Mouse (Mus musculus): ENCODE measurements at regions not wholly inside any gene's neighbourhood (a gene's known extent, or its start where the extent isn't known, plus 50 kb on each side); places are given as distances from the start of the nearest gene placed in this dataset.

- Histone ChIP-seq H3K36me3 (replicated peaks; ENCODE audit: control insufficient read depth, insufficient read depth, low read depth) (no peaks in the 10 kb centered on the region), H3K4me1 (replicated peaks; ENCODE audit: control insufficient read depth in 2 of 2, insufficient read depth in 2 of 2, low read length in 1 of 2) (no peaks in the 10 kb centered on the region), H3K4me2 (ENCODE audit: low read depth) (no peak overlapping the region), H3K9me3 (ENCODE audit: control insufficient read depth, low read length) (no peaks in the 10 kb centered on the region), H3K9ac (replicated peaks) (no peak overlapping the region), H3K27ac (no peak overlapping the region), H3K4me3 (ENCODE audit: insufficient read depth in 1 of 2, low read depth in 2 of 2, low read length in 2 of 2) (no peak overlapping the region), H3K27me3 (ENCODE audit: control insufficient read depth, insufficient read depth, low read length) (no peaks in the 10 kb centered on the region)
- no peak for ATAC-seq (ENCODE audit: insufficient read depth)
- 53% methylated on average over 9 of the region's 9 CpGs for WGBS (ENCODE audit: insufficient replicate concordance)
- TF ChIP-seq EP300 (IDR thresholded peaks at IDR 0.05; ENCODE audit: low read depth), result no peak
- no peak for DNase-seq (ENCODE audit: low read depth in 3 of 3, low spot score in 3 of 3)
Observed at GRCm38 (mm10) chr1:77840672-77841071, 325.8 kb upstream of the Epha4 start.

GRCm38 (mm10) chr1:77832174-77832573 lies 317.3 kb upstream of the Epha4 start:
- H3K27ac ChIP-seq, result no peak overlapping the region
- 12% methylated on average over 2 of the region's 2 CpGs for WGBS (ENCODE audit: insufficient replicate concordance)
- no peaks in the 10 kb centered on the region for H3K36me3 ChIP-seq (replicated peaks; ENCODE audit: control insufficient read depth, insufficient read depth, low read depth)
- no peak overlapping the region for H3K4me2 ChIP-seq (ENCODE audit: low read depth)
- H3K9me3 ChIP-seq (ENCODE audit: control insufficient read depth, low read length), result no peaks in the 10 kb centered on the region
- ATAC-seq (ENCODE audit: insufficient read depth) (no peak), DNase-seq (ENCODE audit: low read depth in 3 of 3, low spot score in 3 of 3) (no peak)
- H3K4me1 ChIP-seq (replicated peaks; ENCODE audit: control insufficient read depth in 2 of 2, insufficient read depth in 2 of 2, low read length in 1 of 2), result no peaks in the 10 kb centered on the region
- no peaks in the 10 kb centered on the region for H3K27me3 ChIP-seq (ENCODE audit: control insufficient read depth, insufficient read depth, low read length)
- TF ChIP-seq EP300 (IDR thresholded peaks at IDR 0.05; ENCODE audit: low read depth), result no peak
- H3K9ac ChIP-seq (replicated peaks), result no peak overlapping the region
- no peak overlapping the region for H3K4me3 ChIP-seq (ENCODE audit: insufficient read depth in 1 of 2, low read depth in 2 of 2, low read length in 2 of 2)

GRCm38 (mm10) chr1:77824716-77825387 lies 310.0 kb upstream of the Epha4 start:
- ATAC-seq (ENCODE audit: insufficient read depth), result no peak
- TF ChIP-seq CTCF (IDR thresholded peaks at IDR 0.05; ENCODE audit: low read depth) (no peak), EP300 (IDR thresholded peaks at IDR 0.05; ENCODE audit: low read depth) (no peak)
- Histone ChIP-seq H3K4me3 (ENCODE audit: insufficient read depth in 1 of 2, low read depth in 2 of 2, low read length in 2 of 2) (no peak overlapping the region), H3K4me1 (replicated peaks; ENCODE audit: control insufficient read depth in 2 of 2, insufficient read depth in 2 of 2, low read length in 1 of 2) (no peaks in the 10 kb centered on the region), H3K27me3 (ENCODE audit: control insufficient read depth, insufficient read depth, low read length) (no peaks in the 10 kb centered on the region), H3K9me3 (ENCODE audit: control insufficient read depth, low read length) (no peaks in the 10 kb centered on the region), H3K27ac (no peak overlapping the region), H3K9ac (replicated peaks) (no peak overlapping the region), H3K36me3 (replicated peaks; ENCODE audit: control insufficient read depth, insufficient read depth, low read depth) (no peaks in the 10 kb centered on the region), H3K4me2 (ENCODE audit: low read depth) (no peak overlapping the region)
- DNase-seq (ENCODE audit: low read depth in 3 of 3, low spot score in 3 of 3), result no peak
- WGBS (ENCODE audit: insufficient replicate concordance), result 34% methylated on average over 5 of the region's 5 CpGs

- H3K27ac ChIP-seq, result no peak overlapping the region
- H3K36me3 ChIP-seq (replicated peaks; ENCODE audit: control insufficient read depth, insufficient read depth, low read depth), result no peaks in the 10 kb centered on the region
- H3K4me1 ChIP-seq (replicated peaks; ENCODE audit: control insufficient read depth in 2 of 2, insufficient read depth in 2 of 2, low read length in 1 of 2), result no peaks in the 10 kb centered on the region
- 26% methylated on average over 10 of the region's 10 CpGs for WGBS (ENCODE audit: insufficient replicate concordance)
- H3K4me3 ChIP-seq (ENCODE audit: insufficient read depth in 1 of 2, low read depth in 2 of 2, low read length in 2 of 2), result no peak overlapping the region
- TF ChIP-seq EP300 (IDR thresholded peaks at IDR 0.05; ENCODE audit: low read depth) (no peak), CTCF (IDR thresholded peaks at IDR 0.05; ENCODE audit: low read depth) (no peak)
- H3K9me3 ChIP-seq (ENCODE audit: control insufficient read depth, low read length), result no peaks in the 10 kb centered on the region
- no peaks in the 10 kb centered on the region for H3K27me3 ChIP-seq (ENCODE audit: control insufficient read depth, insufficient read depth, low read length)
- H3K9ac ChIP-seq (replicated peaks), result no peak overlapping the region
- DNase-seq (ENCODE audit: low read depth in 3 of 3, low spot score in 3 of 3), result no peak
- H3K4me2 ChIP-seq (ENCODE audit: low read depth), result no peak overlapping the region
- ATAC-seq (ENCODE audit: insufficient read depth), result no peak
Observed at GRCm38 (mm10) chr1:77823801-77824687, 309.2 kb upstream of the Epha4 start.

DNA sequence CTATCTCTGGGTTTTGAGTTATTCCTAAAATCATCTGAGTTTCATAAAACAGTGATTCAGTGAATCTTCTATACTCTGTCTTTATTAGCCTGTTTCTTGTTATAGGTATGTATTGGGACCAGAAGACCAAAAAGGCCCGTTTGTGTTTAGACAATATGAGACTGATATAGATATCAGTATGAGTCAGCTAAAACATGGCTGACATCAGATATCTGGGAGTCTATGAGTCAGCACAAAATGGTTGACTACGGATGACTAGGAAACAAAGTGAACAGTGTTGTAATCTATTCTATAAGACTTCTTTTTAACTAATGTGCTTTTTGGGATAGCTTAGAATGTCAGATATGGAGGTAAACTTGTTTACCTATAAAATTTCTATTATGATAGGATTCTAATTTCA lies 305.2 kb upstream of the Epha4 start:
- Histone ChIP-seq H3K36me3 (replicated peaks; ENCODE audit: control insufficient read depth, insufficient read depth, low read depth) (no peaks in the 10 kb centered on the region), H3K27me3 (ENCODE audit: control insufficient read depth, insufficient read depth, low read length) (no peaks in the 10 kb centered on the region), H3K9me3 (ENCODE audit: control insufficient read depth, low read length) (no peaks in the 10 kb centered on the region), H3K4me2 (ENCODE audit: low read depth) (no peak overlapping the region), H3K9ac (replicated peaks) (no peak overlapping the region), H3K27ac (no peak overlapping the region), H3K4me3 (ENCODE audit: insufficient read depth in 1 of 2, low read depth in 2 of 2, low read length in 2 of 2) (no peak overlapping the region), H3K4me1 (replicated peaks; ENCODE audit: control insufficient read depth in 2 of 2, insufficient read depth in 2 of 2, low read length in 1 of 2) (no peaks in the 10 kb centered on the region)
- ATAC-seq (ENCODE audit: insufficient read depth) (no peak), DNase-seq (ENCODE audit: low read depth in 3 of 3, low spot score in 3 of 3) (no peak)
- 45% methylated on average over 2 of the region's 2 CpGs for WGBS (ENCODE audit: insufficient replicate concordance)
- TF ChIP-seq CTCF (IDR thresholded peaks at IDR 0.05; ENCODE audit: low read depth) (no peak), EP300 (IDR thresholded peaks at IDR 0.05; ENCODE audit: low read depth) (no peak)

Measured in liver, embryonic 14.5 days (tissue).